ENCODE assay signal across 25 mouse cellular contexts in the genomic region with DNA sequence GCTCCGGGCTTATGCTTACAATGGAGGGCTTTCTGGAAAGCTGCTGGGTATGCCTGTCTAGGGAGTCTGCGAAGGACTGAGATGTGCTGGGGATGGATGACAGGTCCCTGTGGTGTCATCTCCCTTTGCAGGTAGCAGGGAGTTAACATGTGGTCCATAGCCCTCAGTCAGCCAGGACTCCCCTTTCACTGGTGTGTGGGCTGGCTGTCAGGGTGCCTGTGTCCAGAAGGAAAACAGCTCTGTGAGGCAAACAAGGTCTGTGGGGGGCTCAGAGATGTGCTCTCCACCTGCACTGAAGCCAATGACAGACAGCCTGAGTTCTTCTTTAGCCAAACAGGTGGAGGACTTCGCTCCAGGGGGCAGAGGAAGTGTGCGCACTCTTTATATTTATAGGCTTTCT. TPM values are rescaled to one million over a fixed set of nuclear protein-coding genes. Genes with fewer than 3 reads are reported as not detected.
DNase-seq lines count a peak whose midpoint lies in the region; ATAC-seq and TF ChIP-seq lines count a peak whose summit lies in the region.
"Had no signal": no experiment of that assay in that cellular context is flagged by ENCODE, and none has a peak within 500 bp of the region (broad histone marks: within the 10 kb centered on the region; RNA-seq: fewer than 3 reads in every experiment).

No protein-coding gene starts in this region.

- no peaks in the 10 kb centered on the region for H3K79me2 ChIP-seq in myocyte (ENCODE audit: control insufficient read depth, insufficient read depth)

- H3K36me3 ChIP-seq in myocyte (ENCODE audit: control insufficient read depth, insufficient read depth), result peaks cover 11% of the 10 kb centered on the region
- H3K36me3 ChIP-seq in midbrain, embryonic 13.5 days, result no peaks in the 10 kb centered on the region
- H3K36me3 ChIP-seq: embryonic facial prominence, embryonic 12.5 days; embryonic facial prominence, embryonic 15.5 days; hindbrain, embryonic 10.5 days; hindbrain, embryonic 13.5 days had no signal

- H3K4me2 ChIP-seq in myocyte (ENCODE audit: low read depth), result no peak overlapping the region
- no peak overlapping the region for H3K4me2 ChIP-seq in midbrain, embryonic 13.5 days (replicated peaks)
- H3K4me2 ChIP-seq: embryonic facial prominence, embryonic 12.5 days; embryonic facial prominence, embryonic 15.5 days; forebrain, embryonic 12.5 days; heart, embryonic 11.5 days; hindbrain, embryonic 13.5 days had no signal

- no peak overlapping the region for H3ac ChIP-seq in myocyte (ENCODE audit: control insufficient read depth, insufficient read length)

- TF ChIP-seq POLR2A in myocyte (IDR thresholded peaks at IDR 0.05; ENCODE audit: insufficient read length, low read depth), result no peak

- H3K27me3 ChIP-seq in myocyte (ENCODE audit: control insufficient read depth, insufficient read depth, insufficient read length), result no peaks in the 10 kb centered on the region
- H3K27me3 ChIP-seq in midbrain, embryonic 13.5 days, result no peaks in the 10 kb centered on the region
- H3K27me3 ChIP-seq: embryonic facial prominence, embryonic 12.5 days; forebrain, embryonic 12.5 days; hindbrain, embryonic 13.5 days had no signal

- WGBS in midbrain, embryonic 13.5 days, result 90% methylated on average over 4 of the region's 4 CpGs

- H3K9ac ChIP-seq in midbrain, embryonic 13.5 days (replicated peaks), result no peak overlapping the region
- H3K9ac ChIP-seq: embryonic facial prominence, embryonic 12.5 days; embryonic facial prominence, embryonic 15.5 days; forebrain, embryonic 12.5 days; hindbrain, embryonic 13.5 days had no signal

- no peak for ATAC-seq in midbrain, embryonic 13.5 days
- ATAC-seq: activated CD4-positive, CD25-positive, alpha-beta regulatory T cell, adult 4 months; CD4-positive, CD25-positive, alpha-beta regulatory T cell, adult 4 months; forebrain, embryonic 16.5 days; hindbrain, embryonic 16.5 days had no signal

- intact Hi-C loops in heart, postnatal 10 days (cut with DNase I), result no loop called here

- H3K9me3 ChIP-seq in midbrain, embryonic 13.5 days, result no peaks in the 10 kb centered on the region
- H3K9me3 ChIP-seq: embryonic facial prominence, embryonic 12.5 days; embryonic facial prominence, embryonic 15.5 days; forebrain, embryonic 12.5 days; hindbrain, embryonic 10.5 days; hindbrain, embryonic 13.5 days had no signal

- no peak overlapping the region for H3K27ac ChIP-seq in midbrain, embryonic 13.5 days
- H3K27ac ChIP-seq: embryonic facial prominence, embryonic 12.5 days; embryonic facial prominence, embryonic 15.5 days; forebrain, embryonic 12.5 days; hindbrain, embryonic 10.5 days; hindbrain, embryonic 13.5 days had no signal

- no peak overlapping the region for H3K4me3 ChIP-seq in myocyte
- H3K4me3 ChIP-seq in midbrain, embryonic 13.5 days (replicated peaks), result no peak overlapping the region
- H3K4me3 ChIP-seq: embryonic facial prominence, embryonic 12.5 days; embryonic facial prominence, embryonic 15.5 days; forebrain, embryonic 12.5 days; hindbrain, embryonic 10.5 days; hindbrain, embryonic 13.5 days had no signal

- H3K4me1 ChIP-seq in midbrain, embryonic 13.5 days (replicated peaks), result no peaks in the 10 kb centered on the region
- H3K4me1 ChIP-seq: embryonic facial prominence, embryonic 12.5 days; forebrain, embryonic 12.5 days; hindbrain, embryonic 10.5 days; hindbrain, embryonic 13.5 days had no signal

- peak; percentile 76 for DNase-seq in heart, adult 11 months
- no peak for DNase-seq in heart, postnatal 10 days
- DNase-seq in testis, postnatal 14 days (ENCODE audit: low spot score), result peak; percentile 2
- DNase-seq in testis, postnatal 10 days (ENCODE audit: low spot score), result no peak
- DNase-seq: adrenal gland, adult 8-10 months; adrenal gland, postnatal 25 days; cerebellum, adult 11-12 months; cerebellum, adult 8-10 months; cerebellum, postnatal 10 days; cerebellum, postnatal 36 days; gastrocnemius, postnatal 10 days; gastrocnemius, postnatal 36 days; heart, postnatal 36 days had no signal

TF ChIP-seq in myocyte, 11 proteins besides CTCF, POLR2A, EP300 and RAD21:
- TF ChIP-seq E2F4 (IDR thresholded peaks at IDR 0.05; ENCODE audit: insufficient read depth) (no peak), POLR2AphosphoS2 (IDR thresholded peaks at IDR 0.05; ENCODE audit: insufficient read length, low read depth) (peak; percentile 29)

RNA-seq across cellular contexts. Expression of a gene that starts 8.8 kb away (rescaled TPM):
- 10 to 100 TPM; 15.0 to 18.7 TPM for total RNA-seq in heart, postnatal 10 days (2021)
- polyA plus RNA-seq in myocyte (2012; fragmentation: generic; extraction: Trizol), result 16.3 TPM
- polyA plus RNA-seq in midbrain, embryonic 13.5 days (2015; fragmentation: Nextera tagmentation; extraction: Ambion mirVana), result 0.53 and 0.71 TPM in 2 replicates

Comparison
In these comparisons a context has a peak if more than half of its experiments do, and no peak if none do; other contexts are left out.
1. DNase-seq: peak in heart, adult 11 months (single experiment) and testis, postnatal 14 days (single experiment); none in heart, postnatal 10 days (0 of 2) and testis, postnatal 10 days (single experiment).
2. RNA of a gene that starts 8.8 kb away (polyA plus RNA-seq): 16.3 TPM in myocyte (single experiment); 0.53 to 0.71 TPM in midbrain, embryonic 13.5 days; every median in the first group is over 10 times any median in the second.